Mouse (Mus musculus): ENCODE results near the gene Ptges.
A peak's percentile ranks its signal among the peaks of the same experiment; 100 is the strongest.

Gene Ptges

DNA sequence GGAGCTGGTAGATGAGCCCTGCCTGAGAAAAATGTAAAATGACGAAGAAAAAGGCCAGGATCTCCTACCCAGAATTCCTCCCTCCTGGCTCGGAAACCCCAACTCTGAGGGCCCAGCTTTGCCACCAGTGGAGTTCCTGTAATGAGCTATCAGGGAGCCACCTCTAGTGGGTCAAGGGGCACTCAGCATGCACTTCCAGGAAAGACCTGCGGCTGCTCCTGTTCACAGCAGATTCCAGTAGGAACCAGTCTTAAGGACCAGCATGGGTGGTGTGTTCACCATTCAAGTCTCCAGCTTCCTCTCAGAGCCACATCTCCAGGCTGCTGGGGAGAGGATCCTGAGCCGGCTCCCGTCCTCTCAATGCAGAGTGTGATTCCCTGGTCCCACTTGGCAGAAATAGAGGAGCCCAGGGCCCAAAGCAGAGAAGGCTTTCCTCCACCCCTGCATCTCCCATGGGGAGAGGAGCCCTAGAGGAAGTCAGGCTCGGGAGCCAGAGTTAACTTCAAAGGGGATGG lies 28.0 kb downstream of the Ptges start:
- no peak for DNase-seq (ENCODE audit: low spot score in 2 of 2)

- DNase-seq (ENCODE audit: low spot score in 2 of 2), result no peak
These were observed 30.1 kb downstream of the Ptges start for GRCm38 (mm10) chr2:30899397-30900069.

- no peak for DNase-seq (ENCODE audit: low spot score in 2 of 2)
These were observed 32.4 kb downstream of the Ptges start for GRCm38 (mm10) chr2:30897291-30897690.

DNA sequence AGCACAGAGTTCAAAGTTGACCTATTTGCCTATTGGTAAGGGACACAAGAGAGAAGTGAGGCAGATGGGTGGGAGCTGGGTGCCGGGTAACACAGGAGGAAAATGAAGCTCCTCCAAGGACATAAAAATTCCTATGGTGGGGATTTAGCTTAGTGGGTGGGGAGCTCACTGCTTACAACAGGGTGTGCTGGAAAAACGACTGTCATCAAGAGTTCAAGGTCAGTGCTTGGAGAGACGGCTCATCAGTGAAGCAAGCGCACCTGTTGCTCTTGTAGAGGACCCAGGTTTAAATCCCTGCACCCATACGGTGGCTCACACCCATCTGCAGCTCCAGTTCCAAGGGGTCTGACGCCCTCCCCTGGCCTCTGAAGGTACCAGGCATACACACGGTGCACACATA lies 35.7 kb downstream of the Ptges start:
- DNase-seq (ENCODE audit: low spot score in 2 of 2), result no peak

DNA sequence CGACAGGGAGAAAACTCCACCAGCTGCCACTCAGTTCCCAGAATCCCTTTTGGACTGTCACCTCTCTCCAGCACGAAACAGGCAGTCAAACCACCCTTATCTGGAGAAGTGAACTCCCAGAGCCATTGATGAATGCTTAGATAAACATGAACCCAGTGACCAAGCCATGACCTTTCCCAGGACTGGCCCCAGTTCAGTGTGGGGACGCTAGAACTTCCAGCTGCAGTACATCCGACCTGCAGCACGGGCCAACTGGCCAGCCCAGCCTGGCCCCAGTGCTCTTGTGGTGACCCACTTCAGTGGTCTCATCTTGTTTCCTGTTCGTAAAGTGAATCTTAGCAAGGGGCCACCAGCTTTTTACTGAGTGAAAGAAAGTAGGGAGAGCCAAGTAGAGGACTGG lies 36.3 kb downstream of the Ptges start:
- no peak for DNase-seq (ENCODE audit: low spot score in 2 of 2)

DNA sequence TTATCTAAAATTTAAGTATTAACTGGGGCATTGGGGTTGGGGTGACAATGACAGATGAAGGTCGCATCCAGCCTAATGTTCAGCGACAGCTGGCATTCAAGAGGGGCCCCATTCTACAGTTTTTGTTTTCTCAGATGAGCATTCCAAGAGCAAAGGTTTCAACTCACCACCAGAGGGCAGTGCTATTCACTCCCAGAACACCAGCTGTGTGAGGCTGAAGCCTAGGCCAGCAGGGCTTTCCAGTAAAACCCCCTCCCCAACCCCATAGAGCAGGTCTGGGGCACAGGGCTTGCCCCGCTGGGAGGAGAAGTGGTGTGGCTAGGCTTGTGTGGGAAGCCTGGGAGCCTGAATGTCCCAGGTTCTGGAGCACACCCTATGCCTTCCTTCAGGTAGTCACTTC lies 38.7 kb downstream of the Ptges start:
- DNase-seq (ENCODE audit: low spot score in 2 of 2), result peak; percentile 12 to 52

GRCm38 (mm10) chr2:30885453-30886163 lies 44.1 kb downstream of the Ptges start:
- no peak for DNase-seq (ENCODE audit: low spot score in 2 of 2)

- DNase-seq (ENCODE audit: low spot score in 2 of 2), result no peak
These were observed 44.8 kb downstream of the Ptges start for GRCm38 (mm10) chr2:30884852-30885373.

GRCm38 (mm10) chr2:30881215-30881614 lies 48.4 kb downstream of the Ptges start:
- no peak for DNase-seq (ENCODE audit: low spot score in 2 of 2)

DNA sequence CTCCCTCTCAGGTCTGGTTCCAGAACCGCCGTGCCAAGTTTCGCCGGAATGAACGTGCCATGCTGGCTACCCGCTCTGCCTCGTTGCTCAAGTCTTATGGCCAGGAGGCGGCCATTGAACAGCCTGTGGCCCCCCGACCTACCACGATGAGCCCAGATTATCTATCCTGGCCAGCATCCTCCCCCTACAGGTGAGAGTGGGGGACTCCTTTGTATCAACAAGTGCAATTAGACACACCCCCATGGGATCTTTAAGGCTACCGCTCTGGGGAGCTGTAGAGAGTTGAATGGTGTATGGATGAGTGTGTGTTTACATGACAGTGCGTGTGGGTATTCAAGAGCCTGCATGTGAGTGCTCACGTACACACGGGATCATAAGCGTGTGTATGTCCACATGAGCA lies 50.2 kb downstream of the Ptges start:
- DNase-seq (ENCODE audit: low spot score in 2 of 2), result no peak

GRCm38 (mm10) chr2:30875621-30876432 lies 53.8 kb downstream of the Ptges start:
- DNase-seq (ENCODE audit: low spot score in 2 of 2), result no peak

- no peak for DNase-seq (ENCODE audit: low spot score in 2 of 2)
These were observed 54.6 kb downstream of the Ptges start for GRCm38 (mm10) chr2:30875096-30875495.

DNA sequence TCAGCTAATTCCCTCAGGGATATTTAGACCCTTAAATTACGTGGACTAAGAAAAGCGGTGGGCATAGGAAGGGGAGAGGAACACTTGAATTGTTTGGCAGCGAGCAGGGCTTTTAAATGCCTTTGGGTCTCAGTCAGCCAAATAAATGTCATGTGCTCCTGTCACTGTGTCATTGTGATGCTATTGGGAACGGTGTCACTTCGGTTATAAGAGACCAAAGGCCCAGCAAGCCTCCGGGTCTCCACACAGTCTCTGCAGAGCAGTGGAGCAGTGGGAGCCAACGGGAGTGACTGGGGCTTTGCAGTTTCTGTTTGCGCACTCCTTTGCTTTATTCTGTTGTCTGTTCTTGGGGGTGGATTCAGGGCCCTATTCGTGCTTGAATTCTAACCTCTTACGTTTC lies 55.2 kb downstream of the Ptges start:
- DNase-seq (ENCODE audit: low spot score in 2 of 2), result no peak

DNA sequence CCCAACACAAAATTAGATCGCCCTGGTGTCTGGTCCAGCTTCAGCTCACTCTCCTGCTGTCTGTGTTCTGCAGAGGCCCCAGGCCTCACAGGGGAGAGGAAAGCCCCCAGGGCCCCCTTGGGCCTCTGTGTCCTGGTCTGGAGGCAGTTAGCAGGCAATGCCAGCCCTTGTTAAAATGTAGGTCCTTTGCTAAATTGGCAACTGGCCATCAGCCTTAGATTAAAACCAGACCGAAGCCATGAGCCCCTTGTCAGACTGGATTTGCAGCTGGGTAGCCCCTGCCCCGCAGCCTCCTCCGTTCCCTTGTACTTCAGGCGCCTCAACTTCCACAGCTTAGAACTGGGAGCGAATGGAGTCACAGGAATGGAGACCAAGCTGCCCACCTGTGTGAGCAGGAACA lies 57.0 kb downstream of the Ptges start:
- DNase-seq (ENCODE audit: low spot score in 2 of 2), result no peak

DNA sequence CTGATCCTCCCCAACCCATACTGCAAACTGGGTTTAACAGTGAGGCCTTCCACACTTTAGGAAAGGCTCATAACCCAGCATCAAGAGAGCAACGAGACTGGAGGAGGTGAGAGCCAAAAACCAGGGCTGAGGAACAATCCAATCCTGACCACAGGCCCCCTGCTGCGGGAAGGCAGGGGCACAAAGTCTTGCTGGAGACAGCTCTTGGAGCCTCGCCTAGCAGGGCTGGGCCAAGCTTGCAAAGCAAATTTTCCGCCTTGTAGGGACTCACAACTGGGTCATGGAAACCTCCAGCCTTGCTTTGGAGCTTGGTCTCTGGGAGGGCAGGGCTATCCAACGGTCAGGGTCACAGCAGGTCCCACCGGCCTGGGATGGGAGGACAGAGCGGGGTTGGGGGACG lies 58.8 kb downstream of the Ptges start:
- DNase-seq (ENCODE audit: low spot score in 2 of 2), result no peak

- DNase-seq (ENCODE audit: low spot score in 2 of 2), result no peak
These were observed 64.2 kb downstream of the Ptges start for GRCm38 (mm10) chr2:30865426-30865825.

DNA sequence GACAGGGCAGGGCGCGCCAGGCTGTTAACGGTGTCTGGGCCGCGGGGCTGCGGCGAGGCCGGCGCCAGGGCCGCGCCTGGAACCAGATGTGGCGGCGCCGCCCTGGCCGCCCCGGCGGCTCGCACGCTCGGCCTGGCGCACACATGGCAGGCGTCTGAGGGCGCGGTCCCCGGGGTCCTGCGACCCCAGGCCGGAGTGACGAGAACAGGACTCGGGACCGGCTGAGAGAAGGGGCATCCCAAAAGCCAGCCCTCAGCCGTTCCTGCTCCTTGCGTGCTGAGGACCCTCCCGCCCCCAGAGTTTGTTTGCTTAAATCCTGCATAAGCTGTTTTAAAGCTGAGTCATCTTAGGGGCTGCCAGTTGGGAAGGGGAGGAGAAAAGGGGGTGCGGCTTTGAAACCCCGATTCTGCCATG lies 64.7 kb downstream of the Ptges start:
- DNase-seq (ENCODE audit: low spot score in 2 of 2), result no peak

DNA sequence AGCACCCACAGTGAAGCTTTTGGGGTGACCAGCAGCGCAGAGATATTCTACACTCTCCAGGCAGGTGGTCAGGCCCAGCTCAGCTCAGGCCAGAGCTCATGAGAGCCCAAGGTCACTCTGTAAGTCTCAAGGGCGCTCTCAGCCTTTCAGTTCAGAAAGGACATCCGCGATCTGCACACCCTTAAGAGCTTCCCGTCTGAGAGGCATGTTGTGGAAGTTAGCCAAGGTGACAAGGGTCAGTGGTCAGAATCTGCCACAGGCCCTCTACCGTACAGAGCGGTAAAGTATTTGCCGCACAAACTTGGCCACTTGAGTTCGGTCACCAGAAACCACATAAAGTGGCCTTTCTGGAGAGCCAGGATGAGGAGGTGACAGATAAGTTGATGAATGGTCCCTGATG lies 66.1 kb downstream of the Ptges start:
- DNase-seq (ENCODE audit: low spot score in 2 of 2), result no peak

DNA sequence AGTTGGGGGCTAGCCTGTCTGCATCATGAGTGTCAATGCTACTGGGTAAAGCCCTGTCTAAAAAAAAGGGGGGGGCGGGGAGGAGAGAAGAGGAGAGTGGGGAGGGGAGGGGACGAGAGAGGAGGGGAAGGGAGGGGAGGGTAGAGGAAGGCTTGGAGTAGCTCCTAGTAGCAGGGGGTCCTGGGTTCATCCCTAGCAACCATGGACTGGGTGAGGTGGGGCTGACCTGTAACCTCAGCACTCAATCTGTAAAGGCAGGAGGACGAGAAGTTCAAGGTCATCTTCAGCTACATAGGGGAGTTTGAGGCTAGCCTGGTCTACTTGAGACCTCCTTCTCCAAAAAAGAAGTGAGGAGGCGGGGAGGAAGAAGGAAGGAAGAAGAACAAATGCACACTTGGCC lies 67.6 kb downstream of the Ptges start:
- no peak for DNase-seq (ENCODE audit: low spot score in 2 of 2)

DNA sequence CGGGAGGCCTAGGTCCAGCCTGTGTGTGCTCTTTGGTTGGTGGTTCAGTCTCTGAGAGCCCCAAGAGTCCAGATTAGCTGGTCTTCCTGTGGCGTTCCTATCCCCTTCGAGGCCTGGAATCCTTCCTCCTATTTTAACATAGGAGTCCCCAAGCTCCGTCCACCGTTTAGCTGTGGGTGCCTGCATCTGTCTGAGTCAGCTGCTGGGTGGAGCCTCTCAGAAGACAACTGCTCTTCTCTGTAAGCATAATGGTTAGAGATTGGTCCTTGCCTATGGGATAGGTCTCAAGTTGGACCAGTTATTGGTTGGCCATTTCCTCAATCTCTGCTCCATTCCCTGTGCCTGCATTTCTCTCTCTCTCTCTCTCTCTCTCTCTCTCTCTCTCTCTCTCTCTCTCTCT lies 69.9 kb downstream of the Ptges start:
- DNase-seq (ENCODE audit: low spot score in 2 of 2), result no peak

DNA sequence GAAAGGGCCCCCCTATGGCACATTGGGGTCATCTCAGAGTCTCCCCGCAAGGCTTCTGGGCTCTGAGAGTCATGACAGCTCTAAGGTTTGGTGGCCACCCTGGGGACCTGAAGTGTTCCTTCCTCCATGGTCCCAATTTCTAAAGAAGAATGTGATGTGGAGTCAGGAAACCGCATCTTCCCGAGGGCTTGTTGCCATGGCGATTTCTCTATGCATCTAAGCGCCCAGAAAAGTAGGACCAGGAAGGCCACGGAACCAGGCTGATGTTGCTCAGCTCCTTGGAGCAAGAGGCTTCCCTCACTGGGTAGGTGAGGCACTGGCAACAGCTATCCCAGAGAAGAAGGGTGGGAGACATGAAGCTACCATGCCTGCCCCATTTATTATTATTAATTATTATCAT lies 72.6 kb downstream of the Ptges start:
- DNase-seq (ENCODE audit: low spot score in 2 of 2), result no peak

DNA sequence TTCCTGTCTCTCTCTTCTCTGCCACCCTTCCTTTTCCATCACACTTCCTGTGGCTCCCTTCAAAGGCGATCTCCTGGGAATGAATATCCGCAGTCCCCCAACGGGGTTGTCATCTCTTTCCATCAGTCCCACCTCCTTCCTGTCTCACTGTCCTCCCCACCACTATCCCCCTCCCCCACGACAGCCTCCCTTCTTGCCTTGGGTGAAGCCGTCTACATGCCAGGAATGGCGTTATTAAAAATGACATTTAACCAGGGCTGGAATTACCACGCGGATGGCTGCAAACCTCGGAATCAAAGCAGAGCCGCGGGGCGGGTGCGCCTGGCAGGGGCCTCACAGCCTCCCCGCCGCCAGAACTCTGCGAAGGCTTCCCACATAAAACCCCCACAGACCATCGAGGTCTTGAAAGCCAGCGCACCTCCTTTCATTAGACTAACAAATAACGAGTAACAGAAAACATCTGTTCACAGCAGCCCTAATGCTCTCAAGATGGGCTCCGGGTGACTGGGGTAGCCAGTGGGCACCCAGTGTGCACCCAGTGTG lies 76.8 kb downstream of the Ptges start:
- DNase-seq (ENCODE audit: low spot score in 2 of 2), result no peak

Measured in thymus, postnatal 10 days (tissue).